Comparison of ENCODE assay signal across 14 mouse cellular contexts in genomic region chr12:12643247-12643963, GRCm38 (mm10).
DNase-seq lines count a peak whose midpoint lies in the region; ATAC-seq and TF ChIP-seq lines count a peak whose summit lies in the region.
"Had no signal": no experiment of that assay in that cellular context is flagged by ENCODE, and none has a peak within 500 bp of the region (broad histone marks: within the 10 kb centered on the region; RNA-seq: fewer than 3 reads in every experiment).

No protein-coding gene starts in this region.

- no peak overlapping the region for H3K4me2 ChIP-seq in kidney, postnatal 0 days (ENCODE audit: low read length)
- no peak overlapping the region for H3K4me2 ChIP-seq in forebrain, embryonic 14.5 days (ENCODE audit: low read length)
- H3K4me2 ChIP-seq in midbrain, embryonic 13.5 days (replicated peaks) = no peak overlapping the region
- H3K4me2 ChIP-seq: liver, embryonic 11.5 days; neural tube, embryonic 15.5 days had no signal

- no peaks in the 10 kb centered on the region for H3K9me3 ChIP-seq in kidney, postnatal 0 days (replicated peaks; ENCODE audit: low read length)
- H3K9me3 ChIP-seq in forebrain, embryonic 14.5 days (replicated peaks; ENCODE audit: control insufficient read depth, low read length) = no peaks in the 10 kb centered on the region
- no peaks in the 10 kb centered on the region for H3K9me3 ChIP-seq in midbrain, embryonic 13.5 days
- H3K9me3 ChIP-seq: neural tube, embryonic 15.5 days had no signal

- H3K27me3 ChIP-seq in kidney, postnatal 0 days (ENCODE audit: insufficient read depth, low read length) = no peaks in the 10 kb centered on the region
- H3K27me3 ChIP-seq in forebrain, embryonic 14.5 days (replicated peaks; ENCODE audit: control insufficient read depth, insufficient read depth, low read length) = no peaks in the 10 kb centered on the region
- peaks cover 2% of the 10 kb centered on the region; the same call in 1 of the 2 replicates for H3K27me3 ChIP-seq in midbrain, embryonic 13.5 days
- H3K27me3 ChIP-seq: neural tube, embryonic 15.5 days had no signal

- H3K9ac ChIP-seq in kidney, postnatal 0 days (ENCODE audit: low read depth, low read length) = no peak overlapping the region
- H3K9ac ChIP-seq in forebrain, embryonic 14.5 days (ENCODE audit: low read length) = no peak overlapping the region
- no peak overlapping the region for H3K9ac ChIP-seq in midbrain, embryonic 13.5 days (replicated peaks)
- H3K9ac ChIP-seq: neural tube, embryonic 15.5 days had no signal

- H3K4me3 ChIP-seq in kidney, postnatal 0 days (replicated peaks; ENCODE audit: low read depth, low read length) = no peak overlapping the region
- H3K4me3 ChIP-seq in forebrain, embryonic 14.5 days (ENCODE audit: low read depth, low read length) = no peak overlapping the region
- no peak overlapping the region for H3K4me3 ChIP-seq in midbrain, embryonic 13.5 days (replicated peaks)
- H3K4me3 ChIP-seq: neural tube, embryonic 15.5 days had no signal

- no peak for ATAC-seq in kidney, postnatal 0 days (replicated peaks; ENCODE audit: low FRiP score, low read depth)
- ATAC-seq in forebrain, embryonic 14.5 days = peak; percentile 62; the same call in 1 of the 2 replicates
- peak; percentile 69 for ATAC-seq in midbrain, embryonic 13.5 days

- no peaks in the 10 kb centered on the region for H3K4me1 ChIP-seq in kidney, postnatal 0 days (replicated peaks; ENCODE audit: insufficient read depth, low read length)
- no peaks in the 10 kb centered on the region for H3K4me1 ChIP-seq in forebrain, embryonic 14.5 days (ENCODE audit: control insufficient read depth, insufficient read depth, low read length)
- peaks cover 6% of the 10 kb centered on the region; the same call in 1 of the 2 replicates for H3K4me1 ChIP-seq in midbrain, embryonic 13.5 days (replicated peaks)
- H3K4me1 ChIP-seq: neural tube, embryonic 15.5 days had no signal

- TF ChIP-seq CTCF in kidney, postnatal 0 days (IDR thresholded peaks at IDR 0.05; ENCODE audit: low read depth) = no peak

- 50% methylated on average over 11 of the region's 11 CpGs for WGBS in kidney, postnatal 0 days
- WGBS in forebrain, embryonic 14.5 days = 13% methylated on average over 11 of the region's 11 CpGs
- 16% methylated on average over 11 of the region's 11 CpGs for WGBS in midbrain, embryonic 13.5 days

- H3K27ac ChIP-seq in kidney, postnatal 0 days = no peak overlapping the region
- H3K27ac ChIP-seq in forebrain, embryonic 14.5 days (ENCODE audit: low read depth, low read length) = no peak overlapping the region
- H3K27ac ChIP-seq in midbrain, embryonic 13.5 days = no peak overlapping the region
- H3K27ac ChIP-seq: neural tube, embryonic 15.5 days had no signal

- DNase-seq in cerebellum, postnatal 10 days = peak; percentile 69 to 80
- no peak for DNase-seq in cerebellum, adult 11 months
- peak; percentile 69 for DNase-seq in kidney, postnatal 0 days (ENCODE audit: low spot score)
- no peak for DNase-seq in kidney, postnatal 10 days
- peak; percentile 59 for DNase-seq in forebrain, embryonic 14.5 days (ENCODE audit: low spot score)
- DNase-seq in left cerebral cortex, adult 9 months (ENCODE audit: low spot score in 2 of 2) = no peak
- DNase-seq in c-Kit-positive CD71-positive TER-119-positive erythroid progenitor cells, embryonic 14.5 days (ENCODE audit: low spot score) = no peak
- DNase-seq: adrenal gland, postnatal 36 days; heart, postnatal 10 days; kidney, adult 9 months; right cerebral cortex, postnatal 25 days had no signal

- no peaks in the 10 kb centered on the region for H3K36me3 ChIP-seq in kidney, postnatal 0 days (ENCODE audit: insufficient read depth, low read length)
- no peaks in the 10 kb centered on the region for H3K36me3 ChIP-seq in forebrain, embryonic 14.5 days (ENCODE audit: control insufficient read depth, insufficient read depth, low read length)
- H3K36me3 ChIP-seq in midbrain, embryonic 13.5 days = no peaks in the 10 kb centered on the region
- H3K36me3 ChIP-seq: neural tube, embryonic 15.5 days had no signal

Comparison
In these comparisons a context has a peak if more than half of its experiments do, and no peak if none do; other contexts are left out.
1. DNase-seq: peak in cerebellum, postnatal 10 days (2 of 2), kidney, postnatal 0 days (single experiment) and forebrain, embryonic 14.5 days (single experiment); none in cerebellum, adult 11 months (single experiment), kidney, postnatal 10 days (single experiment), left cerebral cortex, adult 9 months (0 of 2) and c-Kit-positive CD71-positive TER-119-positive erythroid progenitor cells, embryonic 14.5 days (single experiment).